Mouse (Mus musculus): ENCODE data around the gene Pramef25. TPM values are rescaled to one million over a fixed set of nuclear protein-coding genes. Genes with fewer than 3 reads are reported as not detected.
"Not testable (repeated sequence)": the region's sequence is repeated elsewhere in the genome, so short reads cannot be mapped to it uniquely, and the experiment has no call there.

Gene Pramef25
- not detected for total RNA-seq (2021)
- long read RNA-seq, experiment 1, result 0 reads
- long read RNA-seq, experiment 2, result 0 reads

- DNase-seq (ENCODE audit: extremely low spot score in 1 of 2, low spot score in 2 of 2); H3K4me3 ChIP-seq; H3K27ac ChIP-seq; intact Hi-C loops (cut with DNase I): not testable (repeated sequence)
Observed at GRCm38 (mm10) chr4:143950916-143951315, at the start of gene Pramef25. Pramef25 (minus strand) TSS chr4:143951016.

- DNase-seq (ENCODE audit: extremely low spot score in 1 of 2, low spot score in 2 of 2); H3K4me3 ChIP-seq; H3K27ac ChIP-seq; intact Hi-C loops (cut with DNase I): not testable (repeated sequence)
Observed at GRCm38 (mm10) chr4:143994269-143994668, 43.5 kb upstream of the Pramef25 start, which contains the start of gene Pramef17. Pramef17 (minus strand) TSS chr4:143994369.

GRCm38 (mm10) chr4:143988126-143988525 lies 37.3 kb upstream of the Pramef25 start:
- peak; percentile 62 to 73 for DNase-seq (ENCODE audit: extremely low spot score in 1 of 2, low spot score in 2 of 2)
- H3K4me3 ChIP-seq; intact Hi-C loops (cut with DNase I); H3K27ac ChIP-seq: not testable (repeated sequence)

GRCm38 (mm10) chr4:143987475-143987941 lies 36.7 kb upstream of the Pramef25 start:
- DNase-seq (ENCODE audit: extremely low spot score in 1 of 2, low spot score in 2 of 2), result peak; percentile 39 to 40
- intact Hi-C loops (cut with DNase I); H3K27ac ChIP-seq; H3K4me3 ChIP-seq: not testable (repeated sequence)

- intact Hi-C loops (cut with DNase I); H3K27ac ChIP-seq; H3K4me3 ChIP-seq: not testable (repeated sequence)
- DNase-seq (ENCODE audit: extremely low spot score in 1 of 2, low spot score in 2 of 2), result peak; percentile 37 to 45
Observed at GRCm38 (mm10) chr4:143985733-143986132, 34.9 kb upstream of the Pramef25 start.

GRCm38 (mm10) chr4:143985165-143985564 lies 34.3 kb upstream of the Pramef25 start:
- H3K27ac ChIP-seq; intact Hi-C loops (cut with DNase I); H3K4me3 ChIP-seq: not testable (repeated sequence)
- DNase-seq (ENCODE audit: extremely low spot score in 1 of 2, low spot score in 2 of 2), result peak; percentile 11 to 13

GRCm38 (mm10) chr4:143983446-143983845 lies 32.6 kb upstream of the Pramef25 start:
- H3K27ac ChIP-seq; intact Hi-C loops (cut with DNase I); H3K4me3 ChIP-seq; DNase-seq (ENCODE audit: extremely low spot score in 1 of 2, low spot score in 2 of 2): not testable (repeated sequence)

GRCm38 (mm10) chr4:143966850-143967249 lies 16.0 kb upstream of the Pramef25 start, which contains the start of gene Gm13101:
Gm13101 (minus strand) TSS chr4:143966950.
- intact Hi-C loops (cut with DNase I); DNase-seq (ENCODE audit: extremely low spot score in 1 of 2, low spot score in 2 of 2); H3K4me3 ChIP-seq; H3K27ac ChIP-seq: not testable (repeated sequence)

GRCm38 (mm10) chr4:143900280-143900679 lies 50.5 kb downstream of the Pramef25 start, which contains the start of gene Pramef6:
Pramef6 (minus strand) TSS chr4:143900380.
- not testable (repeated sequence) for DNase-seq (ENCODE audit: extremely low spot score in 1 of 2, low spot score in 2 of 2); H3K27ac ChIP-seq; H3K4me3 ChIP-seq
- intact Hi-C loops (cut with DNase I), result loop anchor here (10.0 kb wide), 1 partner anchor 205 kb away; no protein-coding TSS in a partner anchor

Other genes starting within 250 kb of the Pramef25 start
- gene Gm13089, start 248.3 kb downstream of the Pramef25 start, total RNA-seq (2021), result not detected
- not detected for gene Gm13078, start 231.6 kb downstream of the Pramef25 start, total RNA-seq (2021)
- gene Gm13023, start 161.7 kb downstream of the Pramef25 start, total RNA-seq (2021), result not detected
- not detected for gene Gm13084, start 134.9 kb downstream of the Pramef25 start, total RNA-seq (2021)
- not detected for gene Gm13103, start 104.5 kb downstream of the Pramef25 start, total RNA-seq (2021)
- not detected for gene Pramef6, start 50.6 kb downstream of the Pramef25 start, total RNA-seq (2021)
- not detected for gene Gm13101, start 15.9 kb upstream of the Pramef25 start, total RNA-seq (2021)
- gene Pramef17, start 43.4 kb upstream of the Pramef25 start, total RNA-seq (2021), result not detected
- not detected for gene Pramel4, start 108.1 kb upstream of the Pramef25 start, total RNA-seq (2021)
- gene Gm13102, start 155.5 kb upstream of the Pramef25 start, total RNA-seq (2021), result not detected
- not detected for gene Oog3, start 211.6 kb upstream of the Pramef25 start, total RNA-seq (2021)
- not detected for gene Oog2, start 239.7 kb upstream of the Pramef25 start, total RNA-seq (2021)